Mouse (Mus musculus): ENCODE results near the gene Akap7. TPM values are rescaled to one million over a fixed set of nuclear protein-coding genes. Genes with fewer than 3 reads are reported as not detected.

Gene Akap7
- total RNA-seq, 2 experiments from 2014 or later, result 64.9 to 65.4 TPM

- no peak for DNase-seq (ENCODE audit: low spot score in 2 of 2)
These were observed 46.9 kb downstream of the Akap7 start for GRCm38 (mm10) chr10:25260724-25261123.

GRCm38 (mm10) chr10:25258171-25258570, 49.5 kb downstream of the Akap7 start:
- no peak for DNase-seq (ENCODE audit: low spot score in 2 of 2)

- no peak for DNase-seq (ENCODE audit: low spot score in 2 of 2)
These were observed 50.2 kb downstream of the Akap7 start for GRCm38 (mm10) chr10:25257466-25257865.

- no peak for DNase-seq (ENCODE audit: low spot score in 2 of 2)
These were observed 54.2 kb downstream of the Akap7 start for GRCm38 (mm10) chr10:25253474-25253873.

GRCm38 (mm10) chr10:25253006-25253405, 54.7 kb downstream of the Akap7 start:
- no peak for DNase-seq (ENCODE audit: low spot score in 2 of 2)

GRCm38 (mm10) chr10:25250108-25250507, 57.6 kb downstream of the Akap7 start:
- DNase-seq (ENCODE audit: low spot score in 2 of 2), result peak; percentile 37 to 51

GRCm38 (mm10) chr10:25246173-25246572, 61.5 kb downstream of the Akap7 start:
- DNase-seq (ENCODE audit: low spot score in 2 of 2), result no peak

GRCm38 (mm10) chr10:25239156-25239555, 68.5 kb downstream of the Akap7 start:
- DNase-seq (ENCODE audit: low spot score in 2 of 2), result no peak

- DNase-seq (ENCODE audit: low spot score in 2 of 2), result no peak
These were observed 73.6 kb downstream of the Akap7 start for GRCm38 (mm10) chr10:25234080-25234479.

GRCm38 (mm10) chr10:25232700-25233099, 75.0 kb downstream of the Akap7 start:
- no peak for DNase-seq (ENCODE audit: low spot score in 2 of 2)

- no peak for DNase-seq (ENCODE audit: low spot score in 2 of 2)
These were observed 76.3 kb downstream of the Akap7 start for GRCm38 (mm10) chr10:25231358-25231757.

- DNase-seq (ENCODE audit: low spot score in 2 of 2), result no peak
These were observed 83.3 kb downstream of the Akap7 start for GRCm38 (mm10) chr10:25224371-25224770.

GRCm38 (mm10) chr10:25220754-25221153, 86.9 kb downstream of the Akap7 start:
- no peak for DNase-seq (ENCODE audit: low spot score in 2 of 2)

- DNase-seq (ENCODE audit: low spot score in 2 of 2), result no peak
These were observed 87.7 kb downstream of the Akap7 start for GRCm38 (mm10) chr10:25219901-25220495.

- peak; percentile 61 to 72 for DNase-seq (ENCODE audit: low spot score in 2 of 2)
These were observed 88.4 kb downstream of the Akap7 start for GRCm38 (mm10) chr10:25219220-25219628.

GRCm38 (mm10) chr10:25218746-25219145, 88.9 kb downstream of the Akap7 start:
- no peak for DNase-seq (ENCODE audit: low spot score in 2 of 2)

GRCm38 (mm10) chr10:25215977-25216376, 91.7 kb downstream of the Akap7 start:
- DNase-seq (ENCODE audit: low spot score in 2 of 2), result no peak

- DNase-seq (ENCODE audit: low spot score in 2 of 2), result no peak
These were observed 94.0 kb downstream of the Akap7 start for GRCm38 (mm10) chr10:25213716-25214115.

- DNase-seq (ENCODE audit: low spot score in 2 of 2), result no peak
These were observed 99.1 kb downstream of the Akap7 start for GRCm38 (mm10) chr10:25208619-25209018.

GRCm38 (mm10) chr10:25207866-25208265, 99.8 kb downstream of the Akap7 start:
- DNase-seq (ENCODE audit: low spot score in 2 of 2), result no peak

GRCm38 (mm10) chr10:25200691-25201090, 107.0 kb downstream of the Akap7 start:
- DNase-seq (ENCODE audit: low spot score in 2 of 2), result no peak

GRCm38 (mm10) chr10:25199510-25200353, 107.9 kb downstream of the Akap7 start:
- peak; percentile 49 to 60 for DNase-seq (ENCODE audit: low spot score in 2 of 2)

Data from adrenal gland, adult 18-20 months (tissue).